Mouse (Mus musculus): Measurements from ENCODE around the gene Adamtsl1. TPM values are rescaled to one million over a fixed set of nuclear protein-coding genes. Genes with fewer than 3 reads are reported as not detected.

Gene Adamtsl1
- total RNA-seq, 2 experiments from 2014 or later, result 12.0 to 14.3 TPM

DNA sequence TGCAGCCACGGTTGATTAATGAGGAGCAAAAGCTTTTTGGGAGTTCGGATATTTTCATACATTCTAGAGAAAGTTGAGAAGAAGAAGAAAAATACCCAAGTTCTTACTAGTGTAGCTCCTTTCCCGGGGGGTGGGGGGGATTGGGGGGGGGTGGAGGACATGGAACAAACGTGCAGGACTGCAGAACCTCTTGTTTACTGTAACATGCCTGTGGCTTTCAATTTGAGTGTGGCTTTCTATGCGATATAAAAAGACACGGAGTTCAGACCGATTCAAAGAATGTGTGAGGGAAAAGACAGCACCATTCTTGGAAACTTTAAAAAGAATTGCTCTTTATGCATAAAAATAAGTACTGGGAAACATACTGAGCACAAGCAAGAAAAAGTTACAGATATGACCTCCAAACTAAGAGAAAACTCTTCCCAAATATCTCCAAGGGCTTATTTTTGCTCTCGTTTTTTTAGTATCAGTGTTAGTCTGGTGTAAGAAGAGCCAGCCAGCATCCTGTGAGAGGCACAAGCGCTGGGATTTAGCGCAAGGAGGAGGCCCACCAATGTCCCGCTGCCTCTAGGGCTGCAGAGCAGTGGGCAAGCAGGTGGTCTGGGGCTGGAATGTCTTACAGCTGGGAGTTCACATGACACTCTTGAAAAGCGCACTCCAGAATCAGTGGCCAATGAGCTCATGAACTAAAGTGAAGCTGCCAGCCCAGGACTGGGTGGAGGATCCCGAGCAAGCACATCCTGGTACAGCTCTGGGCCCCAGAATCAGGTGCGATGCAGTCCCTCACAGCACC lies 762.2 kb downstream of the Adamtsl1 start:
- DNase-seq, result no peak
- intact Hi-C loops (cut with DNase I; ENCODE audit: low total_unique reads), result no loop called here

DNA sequence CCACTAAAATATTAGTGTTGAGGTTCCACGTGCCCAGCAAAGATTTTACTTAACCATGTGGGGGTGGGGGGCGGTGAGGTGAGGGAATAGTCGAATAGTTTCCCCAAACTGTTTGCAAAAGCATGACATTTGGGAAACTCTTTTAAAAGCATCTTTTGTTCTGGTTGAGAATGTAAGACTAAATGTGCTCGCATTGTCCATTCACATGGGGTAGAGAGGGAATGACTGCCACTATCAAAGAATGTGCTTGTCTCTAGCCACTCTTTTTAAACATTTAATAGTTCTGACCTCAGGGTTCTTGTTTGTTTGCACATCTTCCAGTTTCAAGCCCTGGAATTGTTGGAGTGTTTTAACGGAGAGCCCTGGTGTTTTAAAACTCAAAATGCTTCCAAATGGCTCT lies 764.6 kb downstream of the Adamtsl1 start:
- intact Hi-C loops (cut with DNase I; ENCODE audit: low total_unique reads), result no loop called here
- no peak for DNase-seq

DNA sequence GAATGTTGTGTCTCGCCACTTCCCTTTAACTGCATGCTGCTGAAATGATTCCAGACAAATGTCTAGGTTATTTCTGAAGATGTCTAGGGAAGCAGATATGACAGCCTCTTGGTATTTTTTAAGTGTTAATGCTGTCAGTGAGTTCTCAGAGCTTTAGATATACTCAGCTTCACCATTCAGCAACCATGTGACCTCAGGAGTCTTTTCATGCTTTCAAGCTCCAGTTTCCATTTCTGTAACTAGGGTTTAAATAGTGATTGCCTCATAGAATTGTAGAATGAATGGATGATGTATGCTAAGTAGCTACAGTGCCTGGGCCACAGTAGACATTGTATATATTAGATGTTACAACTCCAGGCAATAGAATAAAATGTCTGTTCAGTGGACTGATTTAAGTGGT lies 772.6 kb downstream of the Adamtsl1 start:
- no peak for DNase-seq
- intact Hi-C loops (cut with DNase I; ENCODE audit: low total_unique reads), result no loop called here

DNA sequence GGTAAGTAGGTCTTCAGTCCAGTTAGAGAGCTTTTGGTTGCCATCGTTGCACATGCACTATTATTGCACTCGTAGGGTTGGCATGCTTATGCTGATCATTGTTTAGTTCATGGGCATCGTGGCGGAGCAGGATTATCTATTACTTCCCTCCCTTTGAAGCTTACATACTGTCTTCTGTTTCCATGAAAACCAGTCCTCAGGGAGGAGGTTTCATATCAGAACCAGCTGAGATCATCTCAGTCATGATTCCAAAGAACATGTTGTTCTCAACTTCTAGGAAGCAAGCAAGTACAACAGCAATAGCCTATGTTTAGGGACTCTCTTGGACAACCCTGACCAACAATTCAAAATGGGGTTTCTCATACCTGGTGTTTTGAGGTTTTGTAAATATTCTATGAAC lies 774.3 kb downstream of the Adamtsl1 start:
- intact Hi-C loops (cut with DNase I; ENCODE audit: low total_unique reads), result no loop called here
- DNase-seq, result no peak

DNA sequence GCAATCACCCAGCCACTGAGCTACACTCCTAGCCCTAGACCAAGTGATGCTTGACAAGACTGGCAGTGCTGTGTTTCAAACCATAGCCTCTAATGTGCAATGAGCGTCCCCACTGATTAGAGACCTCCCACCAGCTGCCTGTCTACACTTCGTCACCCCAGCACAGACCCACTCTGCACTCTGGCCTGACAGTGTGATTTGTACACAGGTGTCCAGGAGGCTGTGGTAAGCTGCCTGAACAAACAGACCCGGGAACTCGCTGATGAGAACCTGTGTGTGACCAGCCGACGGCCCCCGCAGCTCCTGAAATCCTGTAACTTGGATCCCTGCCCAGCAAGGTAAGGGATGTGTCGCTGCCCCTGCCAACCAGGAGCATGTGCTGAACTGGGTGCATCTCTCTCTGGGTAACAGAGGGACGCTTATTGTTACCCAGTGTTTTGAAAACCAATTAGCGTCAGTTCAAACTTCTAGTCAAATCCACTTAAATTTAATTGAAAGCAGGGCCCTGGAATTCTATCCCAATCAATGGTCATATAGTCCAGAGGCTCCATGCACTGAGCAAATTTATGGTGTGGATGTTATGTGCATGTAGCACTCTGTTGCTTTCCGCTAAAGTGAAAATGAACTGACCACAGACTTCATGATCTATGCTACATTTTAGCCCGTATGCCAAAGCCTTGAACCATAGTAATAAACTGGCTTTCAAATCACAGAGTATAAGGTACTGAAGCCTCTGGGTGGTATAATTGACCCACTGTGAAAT lies 775.7 kb downstream of the Adamtsl1 start:
- intact Hi-C loops (cut with DNase I; ENCODE audit: low total_unique reads), result no loop called here
- no peak for DNase-seq

DNA sequence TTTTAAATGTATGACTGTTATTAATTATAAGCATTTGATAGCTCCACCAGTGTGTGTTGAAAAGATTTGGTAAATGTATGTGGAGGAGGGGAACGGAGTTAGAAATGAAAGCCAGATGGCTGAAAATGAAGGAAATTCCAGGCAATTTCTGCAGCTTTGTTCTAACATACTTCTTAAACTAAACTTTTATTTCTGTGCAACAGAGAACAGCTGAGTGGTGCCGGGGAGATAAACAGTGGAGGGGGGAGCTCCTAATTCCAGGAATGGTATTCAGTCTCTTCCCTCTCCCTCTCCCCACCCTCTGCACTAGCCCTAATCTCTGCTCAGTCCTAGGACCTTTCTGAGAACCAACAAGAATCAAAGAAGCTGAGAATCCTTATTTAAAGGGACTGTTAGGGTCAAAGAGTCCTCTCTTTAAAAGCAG lies 780.9 kb downstream of the Adamtsl1 start:
- intact Hi-C loops (cut with DNase I; ENCODE audit: low total_unique reads), result no loop called here
- DNase-seq, result no peak

DNA sequence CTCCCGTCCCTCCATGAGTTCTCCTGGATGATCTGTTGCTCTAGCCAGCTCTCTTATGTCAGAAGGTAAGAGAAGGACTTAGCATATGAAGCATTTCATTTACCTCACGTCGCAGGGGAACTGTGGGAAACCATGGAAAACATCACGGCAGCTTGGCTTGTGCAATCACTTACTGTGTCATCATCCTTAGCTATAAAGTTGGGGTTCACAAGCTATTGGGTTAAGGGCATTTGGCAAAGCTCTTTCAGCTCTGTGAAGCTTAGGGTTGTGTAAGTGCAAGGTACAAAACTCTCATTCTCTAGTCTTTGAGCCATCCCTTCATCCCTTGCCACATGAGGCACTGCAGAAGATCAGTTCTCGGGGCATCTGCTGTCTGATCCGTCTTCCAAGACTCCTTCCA lies 787.5 kb downstream of the Adamtsl1 start:
- intact Hi-C loops (cut with DNase I; ENCODE audit: low total_unique reads), result no loop called here
- no peak for DNase-seq

DNA sequence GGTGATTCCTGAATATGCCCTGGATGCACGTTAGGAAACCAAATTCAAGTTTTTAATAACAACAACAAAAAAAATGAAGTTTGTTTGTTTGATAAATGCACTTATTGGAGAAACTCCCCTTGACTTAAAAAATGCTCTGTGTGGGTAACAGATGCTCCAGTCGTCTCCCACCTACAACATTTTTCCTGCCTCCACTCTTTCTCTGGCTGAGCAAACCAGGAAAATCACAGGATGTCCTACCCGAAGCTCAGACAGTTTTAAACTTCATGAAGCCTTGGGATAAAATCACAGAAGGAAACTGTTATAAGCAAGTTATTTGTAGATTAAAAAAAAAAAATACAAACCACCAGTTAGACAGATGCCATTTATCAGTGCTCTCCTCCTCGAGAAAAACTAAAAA lies 788.1 kb downstream of the Adamtsl1 start:
- intact Hi-C loops (cut with DNase I; ENCODE audit: low total_unique reads), result no loop called here
- no peak for DNase-seq

DNA sequence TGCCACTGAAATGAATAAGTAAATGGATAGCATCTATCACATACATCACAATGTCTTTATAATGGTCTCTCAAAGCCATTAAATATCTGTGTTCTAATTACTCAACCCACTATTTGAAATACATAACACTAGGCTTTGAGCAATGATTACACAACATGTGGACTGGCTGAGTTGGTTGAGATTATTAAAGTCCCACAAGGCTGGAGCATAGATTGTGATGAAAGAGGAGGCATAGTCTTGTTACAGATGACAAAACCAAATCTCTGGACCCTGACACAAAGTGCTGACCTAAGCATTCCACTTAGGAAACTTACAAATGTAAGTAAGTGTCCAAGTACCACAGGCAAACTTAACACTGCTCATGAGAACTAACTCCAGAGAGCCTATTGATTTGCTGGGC lies 792.8 kb downstream of the Adamtsl1 start:
- intact Hi-C loops (cut with DNase I; ENCODE audit: low total_unique reads), result no loop called here

DNA sequence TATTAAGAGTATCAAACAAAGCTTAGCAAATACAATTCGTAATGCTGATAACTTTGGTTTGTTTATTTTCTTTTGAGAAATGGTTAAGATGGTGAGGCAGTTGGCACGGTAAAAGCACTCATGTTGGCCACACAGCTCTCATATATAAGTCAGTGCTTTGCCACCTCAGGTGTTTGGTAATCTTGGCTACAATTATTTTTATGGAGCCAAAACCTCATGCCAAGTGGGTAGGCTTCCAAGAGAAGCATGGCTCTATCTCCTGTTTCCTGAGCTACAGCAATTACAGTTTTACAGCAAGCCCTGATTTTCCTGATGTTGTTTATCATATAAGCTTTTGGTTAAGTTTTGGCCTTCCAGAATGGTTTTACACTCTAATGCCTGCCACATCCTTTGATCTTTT lies 795.2 kb downstream of the Adamtsl1 start:
- DNase-seq, result no peak
- intact Hi-C loops (cut with DNase I; ENCODE audit: low total_unique reads), result no loop called here

More for the DNA sequence above, 792.8 kb downstream of the Adamtsl1 start:
- no peak for DNase-seq

DNA sequence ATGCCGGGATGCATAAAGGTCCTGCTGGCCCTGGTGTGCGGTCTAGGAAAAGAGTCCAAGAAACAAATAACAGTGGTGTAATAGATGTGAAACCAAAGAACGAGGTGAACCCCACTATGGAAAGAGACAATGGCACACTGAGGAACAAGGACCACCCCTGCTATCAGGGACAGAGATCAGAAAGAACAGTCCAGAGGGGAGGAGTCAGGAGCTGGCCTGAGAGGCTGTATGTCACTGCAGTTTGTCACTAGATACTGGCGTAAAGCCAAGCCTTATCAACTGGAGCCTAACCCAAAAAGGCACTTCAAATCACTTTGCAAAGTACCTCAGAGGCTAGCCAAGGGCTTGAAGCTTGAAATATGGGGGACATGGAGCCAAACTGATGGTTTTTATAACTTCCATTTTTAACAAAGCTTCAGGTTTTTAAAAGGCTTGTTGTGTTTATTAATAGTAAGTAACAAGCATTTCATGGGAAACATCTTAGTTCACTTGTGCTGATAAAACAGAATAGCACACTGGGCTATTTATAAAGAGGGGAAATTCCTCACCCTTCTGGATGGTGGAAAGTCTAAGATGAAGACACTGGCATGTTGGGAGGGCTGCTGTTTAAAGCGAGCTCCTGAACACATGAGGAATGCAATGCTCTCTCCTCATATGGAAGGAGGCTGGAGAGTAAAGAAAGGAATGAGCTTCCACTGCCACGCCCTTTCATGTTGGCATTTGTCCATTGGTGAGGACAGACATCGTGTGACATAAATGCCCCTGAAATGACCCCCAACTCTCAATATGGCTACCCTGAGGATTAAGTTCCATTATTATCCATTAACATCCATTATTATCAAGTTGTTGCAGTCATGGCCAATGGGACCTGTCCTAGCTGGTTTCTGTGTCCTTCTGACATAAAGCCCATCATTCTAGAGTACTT lies 797.1 kb downstream of the Adamtsl1 start:
- intact Hi-C loops (cut with DNase I; ENCODE audit: low total_unique reads), result no loop called here
- DNase-seq, result no peak

DNA sequence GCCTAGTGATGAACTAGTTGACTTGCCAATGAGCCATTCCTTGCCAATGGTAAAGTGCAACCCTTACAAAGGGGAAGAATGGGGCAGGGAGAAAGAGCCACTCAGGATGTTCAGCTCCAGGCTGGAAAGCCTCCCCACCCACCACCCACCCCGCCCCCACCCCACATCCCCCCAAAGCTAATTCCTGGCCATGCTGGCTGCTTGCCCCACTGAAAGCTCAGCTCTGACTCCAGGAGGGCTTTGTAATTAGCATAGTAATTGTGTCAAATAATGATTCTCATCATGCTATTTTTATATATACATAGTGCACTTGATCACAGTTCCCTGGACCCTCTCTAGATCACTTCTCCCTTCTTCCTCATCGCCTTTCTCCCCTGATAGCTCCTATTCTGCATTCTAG lies 798.4 kb downstream of the Adamtsl1 start:
- no peak for DNase-seq
- intact Hi-C loops (cut with DNase I; ENCODE audit: low total_unique reads), result no loop called here

DNA sequence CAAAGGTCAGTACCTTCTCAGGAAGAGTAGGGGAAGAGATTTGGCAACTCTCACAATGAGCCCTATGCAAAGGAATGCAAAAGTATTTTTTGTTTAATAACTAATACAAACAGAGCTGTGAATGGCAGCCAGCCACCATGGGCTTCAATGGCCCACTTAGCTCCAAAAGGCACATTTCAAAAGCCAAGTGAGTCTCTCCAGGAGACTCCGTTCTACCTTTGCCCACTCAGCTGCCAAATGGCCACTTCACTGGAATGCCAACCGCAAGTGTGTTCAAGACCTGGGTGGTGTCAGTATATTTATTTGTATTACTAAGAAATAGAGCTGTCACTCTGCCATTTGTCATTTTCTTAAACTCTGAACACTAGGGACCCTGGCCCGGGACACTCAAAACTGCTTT lies 800.5 kb downstream of the Adamtsl1 start:
- intact Hi-C loops (cut with DNase I; ENCODE audit: low total_unique reads), result no loop called here
- DNase-seq, result no peak

DNA sequence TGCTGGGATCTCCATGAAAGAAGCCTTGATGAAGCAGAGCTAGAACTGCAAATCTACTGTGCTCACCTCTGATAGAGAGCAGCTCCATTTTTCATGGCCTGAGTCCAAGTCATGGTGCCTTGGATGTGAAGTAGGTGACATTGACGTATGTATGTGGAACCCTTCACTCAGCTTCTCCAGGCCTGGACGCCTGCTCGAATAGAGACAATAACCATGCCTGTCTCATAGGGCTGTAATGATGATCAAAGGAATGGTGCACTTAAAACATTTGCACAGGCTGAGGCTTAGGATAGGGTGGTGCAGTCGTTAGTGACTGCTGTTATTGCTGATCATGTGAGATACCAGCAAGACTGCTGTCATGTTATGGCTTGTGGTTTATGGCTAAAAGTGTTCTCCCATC lies 801.1 kb downstream of the Adamtsl1 start:
- intact Hi-C loops (cut with DNase I; ENCODE audit: low total_unique reads), result no loop called here
- DNase-seq, result no peak

DNA sequence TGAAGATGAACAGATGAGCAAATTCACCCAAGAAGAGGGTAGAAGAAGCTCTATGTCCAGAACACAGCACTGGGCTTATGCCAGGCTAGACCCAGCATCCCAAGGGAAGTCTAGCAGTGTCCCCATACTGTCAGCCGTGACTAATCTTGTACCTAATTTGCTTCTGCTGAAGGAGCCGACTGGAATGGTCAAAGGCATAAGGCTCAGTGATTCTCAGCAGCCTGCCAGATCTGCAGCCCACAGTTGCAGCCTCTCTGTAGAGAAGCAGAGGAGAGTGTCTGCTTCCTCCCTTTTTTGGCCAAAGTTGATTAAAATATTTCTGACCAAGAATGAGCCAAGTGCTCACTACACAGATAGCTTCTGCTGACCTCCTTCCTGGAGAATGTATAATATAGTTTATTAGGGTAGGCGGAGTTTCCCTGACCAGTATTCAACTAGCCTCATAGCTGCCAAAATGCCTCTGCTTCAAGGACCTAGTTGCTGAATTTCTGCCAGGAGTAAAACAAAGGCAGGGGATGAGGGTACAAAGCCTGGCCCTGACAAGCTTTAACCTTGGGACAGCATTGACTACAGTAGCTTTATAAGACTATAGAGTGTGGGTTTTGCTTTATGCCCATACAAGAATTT lies 804.1 kb downstream of the Adamtsl1 start:
- no peak for DNase-seq

DNA sequence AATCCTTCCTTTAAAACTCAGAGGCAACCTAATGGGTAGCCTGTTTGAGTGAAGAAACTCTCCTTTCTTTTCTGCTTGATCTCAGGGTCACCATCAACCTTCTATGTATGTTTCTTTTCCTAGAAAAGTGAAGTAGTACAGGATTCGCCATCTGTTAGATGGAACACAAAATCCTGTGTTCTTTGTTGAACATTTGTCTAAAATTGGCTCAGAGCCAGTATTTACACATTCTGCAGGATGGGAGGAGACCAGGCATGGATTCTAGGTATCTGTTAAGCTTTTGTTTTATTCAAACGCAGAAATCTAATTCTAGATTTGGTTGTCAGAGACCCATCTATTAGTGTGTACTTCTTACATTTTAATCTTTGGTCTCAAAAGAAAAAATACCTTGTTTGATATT lies 811.4 kb downstream of the Adamtsl1 start:
- no peak for DNase-seq
- intact Hi-C loops (cut with DNase I; ENCODE audit: low total_unique reads), result no loop called here

More for the DNA sequence above, 804.1 kb downstream of the Adamtsl1 start:
- intact Hi-C loops (cut with DNase I; ENCODE audit: low total_unique reads), result no loop called here

DNA sequence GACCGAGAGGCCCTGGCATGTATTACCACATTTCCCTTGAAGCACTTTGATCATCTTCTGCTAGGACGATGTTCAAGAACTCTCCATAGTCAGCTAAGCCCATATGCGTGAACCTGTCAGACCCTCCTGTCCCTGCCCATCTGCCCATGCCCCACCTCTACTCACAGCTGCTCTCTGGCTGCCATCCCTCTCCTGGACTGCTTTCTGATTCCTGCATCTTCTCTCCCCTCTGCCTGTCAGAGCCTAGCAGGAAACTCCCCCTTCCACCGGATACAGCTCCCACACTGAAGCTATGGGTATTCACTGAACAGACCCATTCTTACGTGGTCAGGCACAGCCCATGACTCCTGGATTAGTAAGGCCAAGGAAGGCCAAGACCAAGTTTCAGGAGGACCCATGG lies 812.0 kb downstream of the Adamtsl1 start:
- intact Hi-C loops (cut with DNase I; ENCODE audit: low total_unique reads), result no loop called here
- DNase-seq, result no peak

DNA sequence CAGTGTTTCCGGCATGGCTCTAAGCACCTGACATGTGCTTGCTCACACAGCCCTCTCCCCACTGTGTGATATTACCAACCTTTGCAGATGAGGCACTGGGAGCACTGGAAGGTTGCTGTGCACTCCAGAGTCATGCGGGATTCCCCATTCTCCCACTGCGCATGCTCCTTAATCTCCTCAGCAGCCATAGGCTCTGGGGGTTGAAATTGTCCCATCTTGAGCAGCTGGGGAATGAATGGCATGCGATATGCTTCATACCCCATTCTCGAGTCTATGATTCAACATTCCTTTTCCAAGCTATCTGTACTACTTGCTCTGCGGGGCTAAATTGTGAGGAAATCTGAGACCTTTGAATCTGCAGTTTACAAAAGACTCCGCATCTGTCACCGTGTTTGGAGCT lies 812.7 kb downstream of the Adamtsl1 start:
- intact Hi-C loops (cut with DNase I; ENCODE audit: low total_unique reads), result no loop called here
- DNase-seq, result no peak

DNA sequence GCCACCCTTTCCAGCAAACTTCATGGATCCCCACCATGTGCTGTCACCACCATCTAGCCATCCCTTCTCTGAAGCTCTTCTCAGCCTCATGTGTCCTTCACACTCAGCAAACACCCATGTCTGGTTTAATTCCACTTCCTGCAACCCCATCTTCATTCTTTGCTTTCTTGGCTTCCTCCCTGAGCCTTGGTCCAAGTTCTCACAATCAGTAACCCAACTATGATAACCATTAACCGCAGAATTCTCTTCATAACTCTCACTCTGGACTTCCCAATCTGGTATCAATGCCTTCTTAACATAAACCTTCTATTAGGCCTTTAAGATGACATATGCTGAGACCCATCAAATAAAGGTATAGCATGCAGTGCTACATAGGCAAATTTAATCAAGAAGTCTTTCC lies 815.5 kb downstream of the Adamtsl1 start:
- DNase-seq, result no peak
- intact Hi-C loops (cut with DNase I; ENCODE audit: low total_unique reads), result no loop called here
